Mouse (Mus musculus): Measurements from ENCODE around the gene Stpg2.

Stpg2 gene

DNA sequence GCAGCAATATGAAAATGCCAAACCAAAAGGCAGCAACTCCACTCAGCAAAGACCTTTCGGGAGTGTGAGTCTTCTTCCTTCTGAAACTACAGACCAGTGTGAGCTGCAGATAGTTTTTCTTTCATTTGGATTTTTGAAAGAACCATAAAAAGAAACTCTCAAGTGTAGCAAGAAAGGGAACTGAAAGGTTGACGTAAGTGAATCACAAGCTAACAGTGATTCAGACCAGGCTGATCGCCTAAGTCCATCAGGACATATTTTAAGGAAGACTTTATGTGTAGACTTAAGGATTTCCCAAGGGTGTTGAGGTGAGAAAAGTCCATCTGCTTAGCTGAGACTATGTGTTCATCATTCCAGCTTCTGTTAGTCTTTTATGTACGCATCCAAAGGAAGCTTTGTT, 533.9 kb downstream of the Stpg2 start:
- DNase-seq (ENCODE audit: low spot score): no peak
